Mouse (Mus musculus): ENCODE data around the gene A730049H05Rik. TPM values are rescaled to one million over a fixed set of nuclear protein-coding genes. Genes with fewer than 3 reads are reported as not detected.

Gene A730049H05Rik
- total RNA-seq, 4 experiments from 2014 or later: 0.22 to 0.34 TPM; not detected in 2

- no peak for DNase-seq (ENCODE audit: low spot score in 2 of 2)
Observed at GRCm38 (mm10) chr6:92878771-92879170, 62.5 kb downstream of the A730049H05Rik start.

- DNase-seq (ENCODE audit: low spot score in 2 of 2): no peak
Observed at GRCm38 (mm10) chr6:92879700-92880265, 63.5 kb downstream of the A730049H05Rik start.

GRCm38 (mm10) chr6:92882446-92882845, 66.2 kb downstream of the A730049H05Rik start:
- DNase-seq (ENCODE audit: low spot score in 2 of 2): no peak

GRCm38 (mm10) chr6:92883131-92883900, 67.0 kb downstream of the A730049H05Rik start:
- no peak for DNase-seq (ENCODE audit: low spot score in 2 of 2)

- DNase-seq (ENCODE audit: low spot score in 2 of 2): no peak
Observed at GRCm38 (mm10) chr6:92891535-92891934, 75.3 kb downstream of the A730049H05Rik start.

Other genes starting within 250 kb of the A730049H05Rik start
- 100 to 1,000 TPM; 166 to 201 (median 186) TPM for gene Prickle2, start 110.3 kb upstream of the A730049H05Rik start, total RNA-seq (2022)
- gene Gm15737, start 52.9 kb downstream of the A730049H05Rik start, total RNA-seq (2022): not detected
- 1 to 10 TPM; 8.3 to 10.0 (median 8.8) TPM for gene Adamts9, start 127.0 kb downstream of the A730049H05Rik start, total RNA-seq (2022)